Mouse (Mus musculus): ENCODE measurements at regions not wholly inside any gene's neighbourhood (a gene's known extent, or its start where the extent isn't known, plus 50 kb on each side); places are given as distances from the start of the nearest gene placed in this dataset.

DNA sequence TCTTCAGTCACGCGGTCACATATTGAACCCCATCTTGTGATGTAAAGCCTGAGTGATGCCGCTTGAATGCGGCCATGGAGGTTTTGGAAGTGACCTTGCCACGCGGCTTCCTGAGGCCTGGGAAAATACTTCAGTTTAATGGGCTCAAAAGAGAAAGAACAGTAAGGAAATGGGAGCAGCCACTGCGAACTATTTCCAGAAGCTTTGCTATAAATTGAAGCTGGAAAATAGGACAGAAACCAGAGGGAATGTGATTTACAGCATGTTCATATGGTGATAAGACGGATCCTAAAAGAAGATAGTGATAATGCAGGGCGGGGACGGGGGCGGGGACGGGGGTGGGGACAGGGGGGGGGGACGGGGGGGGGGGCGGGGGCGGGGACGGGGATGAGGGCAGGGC lies 52.7 kb upstream of the Trpc4 start:
- H3K4me2 ChIP-seq (replicated peaks) = no peak overlapping the region
- H3K4me3 ChIP-seq = no peak overlapping the region
- H3K9ac ChIP-seq = no peak overlapping the region
- WGBS = 83% methylated on average over 8 of the region's 16 CpGs
- no peak for ATAC-seq (ENCODE audit: insufficient number of reproducible peaks, insufficient read depth, low FRiP score, low TSS enrichment)
- no peaks in the 10 kb centered on the region for H3K36me3 ChIP-seq
- no peak overlapping the region for H3K27ac ChIP-seq
- H3K4me1 ChIP-seq = no peaks in the 10 kb centered on the region
- no peaks in the 10 kb centered on the region for H3K27me3 ChIP-seq
- no peaks in the 10 kb centered on the region for H3K9me3 ChIP-seq

DNA sequence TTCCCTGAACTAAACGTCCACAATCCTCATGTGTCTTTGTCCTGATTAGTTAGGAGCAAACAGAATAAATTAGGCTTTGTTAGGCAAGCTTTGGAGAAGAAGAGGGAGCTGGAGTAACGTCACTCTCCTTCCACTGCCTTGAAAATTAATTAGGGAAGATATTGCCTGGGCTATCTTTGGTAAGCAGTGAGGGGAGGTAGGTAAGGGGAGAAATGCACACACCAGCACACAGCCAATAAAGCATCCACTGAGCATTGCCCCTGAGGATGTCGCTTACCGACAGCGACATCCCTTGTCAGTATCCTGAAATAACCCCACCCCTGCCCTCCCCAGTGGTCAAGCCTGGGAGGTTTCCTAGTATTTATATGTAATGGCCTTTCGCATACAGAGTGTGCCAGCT lies 72.2 kb upstream of the Trpc4 start:
- no peak for ATAC-seq (ENCODE audit: insufficient number of reproducible peaks, insufficient read depth, low FRiP score, low TSS enrichment)
- H3K27ac ChIP-seq = no peak overlapping the region
- 63% methylated on average over 6 of the region's 6 CpGs for WGBS

DNA sequence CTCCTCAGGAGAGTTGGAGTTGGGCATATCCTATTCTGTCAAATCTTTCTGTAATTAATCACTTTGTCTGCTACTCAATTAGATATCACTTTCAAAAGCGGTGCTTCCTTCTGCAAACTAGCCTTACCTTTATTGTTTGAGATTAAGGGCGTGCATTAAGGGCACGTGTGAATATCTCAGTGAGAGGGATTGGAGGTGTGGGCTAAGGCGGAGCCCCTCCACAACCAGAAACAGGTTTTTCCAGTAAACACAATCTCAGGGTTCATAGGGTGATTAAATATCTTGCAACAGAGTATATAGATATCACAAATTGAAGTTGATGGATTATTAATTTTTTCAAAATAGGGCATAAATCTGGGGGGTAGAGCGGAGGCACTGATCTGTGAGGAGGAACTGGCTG lies 79.4 kb upstream of the Trpc4 start:
- no peaks in the 10 kb centered on the region for H3K36me3 ChIP-seq
- no peak overlapping the region for H3K4me3 ChIP-seq
- no peaks in the 10 kb centered on the region for H3K27me3 ChIP-seq
- no peak overlapping the region for H3K4me2 ChIP-seq (replicated peaks)
- ATAC-seq (ENCODE audit: insufficient number of reproducible peaks, insufficient read depth, low FRiP score, low TSS enrichment) = no peak
- H3K9me3 ChIP-seq = no peaks in the 10 kb centered on the region
- no peaks in the 10 kb centered on the region for H3K4me1 ChIP-seq
- H3K9ac ChIP-seq = no peak overlapping the region
- no peak overlapping the region for H3K27ac ChIP-seq
- 78% methylated on average over 5 of the region's 5 CpGs for WGBS

More for the DNA sequence above, 72.2 kb upstream of the Trpc4 start:
- Histone ChIP-seq H3K9me3 (no peaks in the 10 kb centered on the region), H3K4me3 (no peak overlapping the region), H3K36me3 (no peaks in the 10 kb centered on the region), H3K4me1 (no peaks in the 10 kb centered on the region; the same call in 1 of the 2 replicates), H3K9ac (no peak overlapping the region), H3K4me2 (replicated peaks) (no peak overlapping the region), H3K27me3 (no peaks in the 10 kb centered on the region)

DNA sequence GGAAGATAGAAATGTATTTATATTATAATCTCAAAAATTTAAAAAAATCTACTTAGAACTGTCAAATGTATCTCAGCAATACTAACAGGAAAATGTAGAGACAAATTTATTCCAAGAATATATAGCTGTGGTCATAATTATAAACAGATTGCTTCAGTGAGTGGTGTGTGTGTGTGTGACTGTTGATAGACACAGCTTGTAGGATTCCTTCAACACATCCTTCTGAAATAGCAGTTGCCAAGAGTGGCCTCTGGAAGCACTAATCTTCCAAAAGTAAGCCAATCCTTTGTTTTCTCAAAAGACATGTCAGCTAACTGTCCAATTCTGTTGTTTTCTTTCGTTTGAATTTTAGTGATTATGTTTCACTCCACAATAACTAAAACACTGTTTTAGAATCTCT lies 95.2 kb upstream of the Trpc4 start:
- Histone ChIP-seq H3K4me1 (no peaks in the 10 kb centered on the region), H3K4me2 (replicated peaks) (no peak overlapping the region), H3K36me3 (no peaks in the 10 kb centered on the region), H3K27ac (no peak overlapping the region), H3K9ac (no peak overlapping the region), H3K27me3 (no peaks in the 10 kb centered on the region), H3K4me3 (no peak overlapping the region), H3K9me3 (no peaks in the 10 kb centered on the region)
- no peak for ATAC-seq (ENCODE audit: insufficient number of reproducible peaks, insufficient read depth, low FRiP score, low TSS enrichment)
- WGBS = 48% methylated on average over 1 of the region's 1 CpGs

DNA sequence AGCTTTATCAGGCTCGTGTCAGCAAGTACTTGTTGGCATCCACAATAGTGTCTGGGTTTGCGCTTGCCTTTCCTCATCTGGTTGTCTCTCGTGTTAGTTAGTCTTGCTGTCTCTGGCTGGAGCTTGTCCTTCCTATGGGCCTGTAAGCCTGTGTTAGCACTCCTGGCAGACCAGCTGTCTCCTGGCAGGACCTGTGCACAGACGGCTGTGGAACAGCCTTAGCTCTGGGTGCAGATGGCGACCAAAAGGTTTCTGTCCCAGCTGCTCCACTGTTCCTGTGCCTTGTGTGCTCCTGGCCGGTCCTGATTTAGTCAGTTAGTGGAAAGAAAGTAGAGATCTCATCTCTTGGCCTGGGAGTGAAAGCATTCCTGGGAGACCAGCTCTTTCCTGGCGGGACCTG lies 101.5 kb upstream of the Trpc4 start:
- H3K4me3 ChIP-seq = no peak overlapping the region
- 85% methylated on average over 7 of the region's 7 CpGs for WGBS
- ATAC-seq (ENCODE audit: insufficient number of reproducible peaks, insufficient read depth, low FRiP score, low TSS enrichment) = no peak

DNA sequence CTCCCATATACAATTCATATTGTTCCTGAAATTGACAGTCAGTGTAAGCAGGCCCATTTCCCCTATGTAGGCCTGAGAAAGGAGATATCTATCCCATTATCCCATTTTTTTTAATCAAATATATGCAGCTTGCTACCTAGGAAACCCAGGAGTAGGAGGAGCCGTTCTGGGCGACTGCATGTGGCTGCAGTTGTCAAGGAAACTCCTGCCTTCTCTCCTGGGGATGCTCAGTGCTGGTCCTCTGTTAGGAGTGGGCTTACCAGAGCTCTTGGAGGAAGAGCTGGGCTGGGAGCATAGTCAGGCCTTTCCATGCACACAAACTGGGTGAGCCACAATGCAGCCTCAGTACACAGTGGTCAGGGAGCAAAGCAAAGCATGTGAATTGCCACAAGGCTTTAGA lies 106.5 kb upstream of the Trpc4 start:
- WGBS = 44% methylated on average over 2 of the region's 2 CpGs
- ATAC-seq (ENCODE audit: insufficient number of reproducible peaks, insufficient read depth, low FRiP score, low TSS enrichment) = no peak

More for the DNA sequence above, 101.5 kb upstream of the Trpc4 start:
- Histone ChIP-seq H3K4me1 (0 out of 2 replicates have a peak, but pooled peaks cover 3% of the 10 kb centered on the region), H3K9ac (no peak overlapping the region), H3K4me2 (replicated peaks) (no peak overlapping the region), H3K27me3 (no peaks in the 10 kb centered on the region), H3K27ac (no peak overlapping the region), H3K9me3 (no peaks in the 10 kb centered on the region), H3K36me3 (no peaks in the 10 kb centered on the region)

DNA sequence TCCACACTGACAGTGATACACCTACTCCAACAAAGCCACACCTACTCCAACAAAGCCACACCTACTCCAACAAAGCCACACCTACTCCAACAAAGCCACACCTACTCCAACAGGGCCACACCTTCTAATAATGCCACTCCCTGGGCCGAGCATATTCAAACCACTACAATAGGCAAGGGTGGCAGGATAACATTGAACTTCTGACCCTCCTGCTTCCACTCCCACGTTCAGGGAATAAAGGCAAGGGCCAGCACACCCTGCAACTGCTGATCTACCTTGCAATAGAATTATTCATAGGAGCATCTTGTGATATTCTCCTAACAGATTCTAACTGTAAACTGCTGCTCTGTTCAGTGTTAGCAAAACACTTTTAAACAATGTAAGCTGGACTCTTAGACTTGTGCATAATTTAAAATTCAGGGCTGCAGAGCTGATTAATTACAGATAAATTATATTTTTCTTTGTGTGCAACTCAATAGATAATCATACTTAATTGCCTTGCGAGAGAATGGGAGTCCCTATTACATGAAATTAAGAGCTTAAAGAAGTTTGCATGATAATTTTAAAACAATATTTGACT lies 107.7 kb upstream of the Trpc4 start:
- Histone ChIP-seq H3K9me3 (no peaks in the 10 kb centered on the region), H3K36me3 (no peaks in the 10 kb centered on the region), H3K27me3 (no peaks in the 10 kb centered on the region), H3K4me1 (0 out of 2 replicates have a peak, but pooled peaks cover 4% of the 10 kb centered on the region), H3K9ac (no peak overlapping the region), H3K4me2 (replicated peaks) (no peak overlapping the region), H3K27ac (no peak overlapping the region), H3K4me3 (no peak overlapping the region)
- WGBS = 66% methylated on average over 3 of the region's 3 CpGs
- ATAC-seq (ENCODE audit: insufficient number of reproducible peaks, insufficient read depth, low FRiP score, low TSS enrichment) = no peak

More for the DNA sequence above, 106.5 kb upstream of the Trpc4 start:
- no peak overlapping the region for H3K4me2 ChIP-seq (replicated peaks)
- H3K4me1 ChIP-seq = 0 out of 2 replicates have a peak, but pooled peaks cover 4% of the 10 kb centered on the region
- no peak overlapping the region for H3K27ac ChIP-seq
- H3K9me3 ChIP-seq = no peaks in the 10 kb centered on the region
- H3K9ac ChIP-seq = no peak overlapping the region
- no peaks in the 10 kb centered on the region for H3K27me3 ChIP-seq
- H3K4me3 ChIP-seq = no peak overlapping the region
- no peaks in the 10 kb centered on the region for H3K36me3 ChIP-seq

DNA sequence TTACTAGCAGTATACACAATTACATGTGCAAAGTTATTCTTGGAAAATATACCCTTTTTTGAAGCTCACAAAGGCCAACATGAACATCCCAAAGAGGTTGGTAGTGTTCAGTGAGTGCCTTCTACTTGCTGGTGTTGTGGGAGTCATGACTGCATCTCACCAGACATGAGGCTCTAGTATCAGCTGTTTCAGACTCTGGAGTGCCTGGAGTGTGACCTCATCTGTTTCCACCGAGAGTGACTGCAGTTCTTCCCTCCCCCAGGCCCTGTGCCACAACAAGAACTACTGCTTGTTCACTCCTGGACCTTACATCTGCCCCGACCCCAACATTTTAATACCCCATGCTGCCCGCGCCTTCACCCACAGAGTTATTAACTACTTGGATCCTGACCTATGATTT lies 128.5 kb upstream of the Trpc4 start:
- WGBS = 70% methylated on average over 4 of the region's 4 CpGs

DNA sequence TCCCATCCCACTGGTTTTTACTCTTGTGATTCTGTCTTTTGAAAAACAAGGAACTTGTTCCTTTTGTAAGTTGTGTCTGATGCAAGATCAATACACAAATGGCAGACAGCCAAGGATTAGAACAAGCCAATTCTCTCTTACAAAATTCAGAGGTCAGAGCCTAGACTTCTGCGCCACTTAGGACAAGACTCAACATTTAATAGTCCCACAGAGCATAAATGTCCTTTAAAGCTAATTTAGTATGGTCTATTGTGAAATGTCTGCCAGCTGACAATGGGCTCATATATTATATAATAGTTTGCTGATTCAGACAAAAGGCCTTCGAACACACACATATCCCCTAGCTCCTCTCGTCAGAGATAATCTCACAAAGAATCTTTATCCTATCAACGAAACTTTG lies 135.6 kb upstream of the Trpc4 start:
- no peak overlapping the region for H3K27ac ChIP-seq
- no peak overlapping the region for H3K4me2 ChIP-seq (replicated peaks)
- 64% methylated on average over 4 of the region's 4 CpGs for WGBS
- H3K4me3 ChIP-seq = no peak overlapping the region
- H3K9me3 ChIP-seq = no peaks in the 10 kb centered on the region
- no peaks in the 10 kb centered on the region for H3K4me1 ChIP-seq
- H3K36me3 ChIP-seq = no peaks in the 10 kb centered on the region
- H3K27me3 ChIP-seq = no peaks in the 10 kb centered on the region
- no peak overlapping the region for H3K9ac ChIP-seq
- ATAC-seq (ENCODE audit: insufficient number of reproducible peaks, insufficient read depth, low FRiP score, low TSS enrichment) = no peak

More for the DNA sequence above, 128.5 kb upstream of the Trpc4 start:
- H3K27me3 ChIP-seq = no peaks in the 10 kb centered on the region
- H3K4me3 ChIP-seq = no peak overlapping the region
- ATAC-seq (ENCODE audit: insufficient number of reproducible peaks, insufficient read depth, low FRiP score, low TSS enrichment) = no peak
- H3K4me1 ChIP-seq = 0 out of 2 replicates have a peak, but pooled peaks cover 3% of the 10 kb centered on the region
- no peak overlapping the region for H3K27ac ChIP-seq
- no peak overlapping the region for H3K9ac ChIP-seq
- no peak overlapping the region for H3K4me2 ChIP-seq (replicated peaks)
- H3K9me3 ChIP-seq = no peaks in the 10 kb centered on the region
- H3K36me3 ChIP-seq = no peaks in the 10 kb centered on the region

DNA sequence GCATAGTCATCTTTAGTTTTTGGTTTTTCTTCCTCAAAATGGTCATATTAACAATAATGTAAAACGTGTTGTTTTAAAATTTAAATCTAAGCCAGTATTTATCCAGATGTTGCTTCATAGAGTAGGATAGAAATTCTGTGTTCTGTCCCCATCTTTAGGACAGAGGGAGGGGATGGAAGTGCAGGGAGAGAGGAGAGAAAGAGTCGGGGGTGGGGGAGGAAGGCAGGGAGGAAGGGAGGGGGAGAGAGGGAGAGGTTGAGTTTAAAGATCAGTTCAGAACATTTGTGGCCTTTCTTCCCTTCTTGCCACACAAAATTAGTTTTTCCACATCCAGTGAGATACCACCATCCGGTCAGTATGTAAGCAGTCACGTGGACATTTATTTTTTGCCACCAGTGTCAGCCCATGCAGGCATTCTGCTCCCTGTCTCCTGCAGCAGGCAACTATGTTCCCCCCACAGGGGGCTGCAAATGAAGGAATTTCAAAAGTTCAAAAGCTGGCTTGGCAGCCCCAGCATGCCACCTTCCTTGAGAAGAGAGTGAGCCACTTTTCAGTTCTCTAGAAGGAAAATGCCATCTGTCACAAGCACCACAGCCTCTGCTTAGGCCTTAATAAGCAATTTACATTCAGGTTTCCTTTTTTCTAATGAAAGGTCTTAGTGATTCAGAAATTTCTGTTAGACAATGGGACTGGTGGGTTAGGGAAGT lies 137.7 kb upstream of the Trpc4 start:
- no peak for ATAC-seq (ENCODE audit: insufficient number of reproducible peaks, insufficient read depth, low FRiP score, low TSS enrichment)
- WGBS = 18% methylated on average over 4 of the region's 4 CpGs
- no peaks in the 10 kb centered on the region for H3K27me3 ChIP-seq

DNA sequence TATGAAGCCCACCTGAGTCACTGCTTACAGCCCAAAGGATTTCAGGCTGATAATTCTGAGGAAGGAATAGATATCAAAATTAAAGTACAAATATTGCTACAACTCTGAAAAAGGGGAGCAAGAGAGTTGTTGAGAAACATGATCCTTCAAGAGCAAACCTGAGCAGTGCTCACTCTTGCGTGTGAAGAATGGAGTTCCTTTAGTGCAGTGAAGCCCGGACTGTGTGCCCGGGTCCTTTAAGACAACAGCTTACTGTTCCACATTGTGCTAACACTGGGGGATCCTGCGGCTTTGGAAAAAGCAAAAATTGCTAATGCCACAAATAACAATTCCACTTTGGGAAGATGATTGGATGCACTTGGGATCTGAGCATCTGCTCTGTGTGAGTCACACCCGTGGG lies 139.0 kb upstream of the Trpc4 start:
- Histone ChIP-seq H3K9me3 (no peaks in the 10 kb centered on the region), H3K4me1 (no peaks in the 10 kb centered on the region), H3K36me3 (no peaks in the 10 kb centered on the region), H3K27me3 (no peaks in the 10 kb centered on the region), H3K9ac (no peak overlapping the region), H3K27ac (no peak overlapping the region), H3K4me3 (no peak overlapping the region), H3K4me2 (replicated peaks) (no peak overlapping the region)
- 45% methylated on average over 5 of the region's 5 CpGs for WGBS
- no peak for ATAC-seq (ENCODE audit: insufficient number of reproducible peaks, insufficient read depth, low FRiP score, low TSS enrichment)

More for the DNA sequence above, 137.7 kb upstream of the Trpc4 start:
- no peaks in the 10 kb centered on the region for H3K36me3 ChIP-seq
- H3K4me3 ChIP-seq = no peak overlapping the region
- H3K9me3 ChIP-seq = no peaks in the 10 kb centered on the region
- H3K4me1 ChIP-seq = no peaks in the 10 kb centered on the region
- no peak overlapping the region for H3K27ac ChIP-seq
- no peak overlapping the region for H3K9ac ChIP-seq
- no peak overlapping the region for H3K4me2 ChIP-seq (replicated peaks)

DNA sequence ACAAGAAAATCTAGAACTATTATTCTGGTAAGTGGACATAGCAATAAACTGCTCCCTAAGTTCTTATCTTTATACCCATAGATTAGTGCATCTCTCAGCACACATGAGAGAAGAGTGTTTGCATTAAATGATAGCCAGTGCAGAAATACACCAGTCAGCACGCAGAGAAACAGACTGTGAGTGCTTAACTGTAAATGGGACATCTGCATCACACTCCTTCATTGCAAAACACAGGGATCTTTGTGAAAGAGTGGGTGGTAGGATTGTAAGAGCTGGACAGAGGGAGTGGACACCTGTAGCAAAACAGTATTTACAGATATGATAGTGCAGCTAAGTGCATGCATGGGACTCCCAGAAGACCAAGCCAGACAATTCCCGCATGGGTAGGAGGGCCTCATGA lies 144.8 kb upstream of the Trpc4 start:
- Histone ChIP-seq H3K4me2 (replicated peaks) (no peak overlapping the region), H3K4me1 (no peaks in the 10 kb centered on the region), H3K27me3 (no peaks in the 10 kb centered on the region), H3K36me3 (no peaks in the 10 kb centered on the region), H3K9ac (no peak overlapping the region), H3K27ac (no peak overlapping the region), H3K9me3 (no peaks in the 10 kb centered on the region), H3K4me3 (no peak overlapping the region)
- WGBS = 94% methylated on average over 2 of the region's 2 CpGs
- ATAC-seq (ENCODE audit: insufficient number of reproducible peaks, insufficient read depth, low FRiP score, low TSS enrichment) = no peak

Measured in embryonic facial prominence, embryonic 12.5 days (tissue).